Mouse (Mus musculus): ENCODE results near the gene Cgrrf1. TPM values are rescaled to one million over a fixed set of nuclear protein-coding genes. Genes with fewer than 3 reads are reported as not detected.

Cgrrf1 gene
- polyA plus RNA-seq, 2 experiments from 2014 or later: 7.4 to 10.1 TPM

DNA sequence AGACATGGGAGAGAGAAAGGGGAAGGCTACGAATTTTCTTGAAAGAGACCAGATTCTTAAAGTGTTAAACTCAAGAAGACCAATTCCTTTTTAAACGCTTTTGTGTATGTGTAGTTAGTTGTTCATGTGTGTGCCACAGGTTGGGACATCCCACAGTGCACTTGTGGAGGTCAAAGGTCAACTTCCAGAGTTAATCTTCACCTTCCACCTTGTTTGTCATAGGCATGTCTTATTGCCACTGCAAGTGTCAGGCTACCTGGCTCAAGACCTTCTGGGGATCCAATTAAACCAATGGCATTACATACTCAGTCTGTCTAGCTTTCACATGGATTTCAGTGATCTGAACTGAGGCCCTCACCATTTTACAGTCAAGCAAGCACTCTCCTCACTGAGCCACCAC is 7.9 kb upstream of the Cgrrf1 start:
- no peak for ATAC-seq

GRCm38 (mm10) chr14:46827430-46827829 is 4.5 kb upstream of the Cgrrf1 start:
- no peak for ATAC-seq

- ATAC-seq: peak; percentile 53
Observed at GRCm38 (mm10) chr14:46831295-46831694, 630 bp upstream of the Cgrrf1 start.

DNA sequence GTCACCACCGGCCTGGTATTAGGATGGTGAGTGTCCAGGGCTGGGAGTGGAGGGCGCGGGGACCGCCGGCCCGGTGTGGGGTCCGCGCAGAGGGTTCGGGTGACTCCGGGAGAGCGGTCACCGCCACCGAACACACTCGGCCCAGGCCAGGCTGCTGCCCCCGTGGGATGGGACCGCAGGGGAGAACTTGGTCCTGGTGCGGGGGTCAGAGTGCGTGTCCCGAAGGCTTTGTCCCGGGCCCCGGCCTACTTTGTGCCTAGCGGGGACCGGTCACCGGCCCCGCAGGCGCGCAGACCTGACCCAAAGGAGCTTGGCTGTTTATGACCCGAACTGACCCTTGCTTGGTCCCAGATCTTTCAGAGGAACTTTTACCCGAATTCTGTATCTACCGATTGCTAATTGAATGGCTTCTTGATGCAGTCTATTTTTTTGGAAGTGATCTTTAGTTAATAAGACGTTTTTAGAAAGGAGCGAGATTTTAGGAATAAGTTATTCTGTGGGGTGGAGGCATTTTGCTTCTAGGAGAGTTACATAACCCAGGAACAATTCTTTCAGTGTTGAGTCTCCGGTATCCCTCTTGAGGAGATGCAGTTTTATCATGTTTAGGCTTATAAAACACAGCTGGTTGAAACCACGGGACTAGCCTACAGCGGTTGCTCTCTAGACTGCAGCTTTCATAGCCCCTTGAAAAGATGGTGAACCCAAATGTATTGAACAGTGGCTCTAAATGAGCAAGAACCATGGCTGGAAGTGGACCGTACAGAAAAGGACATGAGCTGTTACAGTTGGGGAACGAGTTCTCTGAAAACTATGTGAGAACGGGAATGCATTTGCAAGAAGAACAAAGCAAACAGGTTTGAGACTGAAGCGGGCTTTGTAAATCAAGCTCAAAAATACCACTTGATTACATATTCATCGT is 688 bp downstream of the Cgrrf1 start:
- peak; percentile 14 for ATAC-seq

GRCm38 (mm10) chr14:46839326-46839725 is 7.4 kb downstream of the Cgrrf1 start:
- ATAC-seq: no peak

DNA sequence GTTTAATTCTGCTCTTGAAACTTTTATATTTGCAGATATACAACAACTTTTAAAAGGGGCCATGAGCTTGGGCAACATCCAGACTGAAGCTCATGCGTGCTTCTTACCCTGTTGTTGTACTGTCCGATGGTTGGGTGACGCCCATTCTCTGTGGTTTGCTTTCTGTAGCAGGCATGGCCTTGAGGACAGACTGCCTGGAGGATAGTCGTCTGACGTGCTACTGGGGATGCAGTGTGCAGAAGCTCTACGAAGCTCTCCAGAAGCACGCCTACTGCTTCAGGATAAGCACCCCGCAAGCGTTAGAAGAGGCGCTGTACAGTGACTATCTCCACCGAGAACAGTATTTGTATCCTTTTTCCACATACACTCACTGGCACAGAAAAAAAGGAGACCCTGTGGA is 13.8 kb downstream of the Cgrrf1 start:
- no peak for ATAC-seq

DNA sequence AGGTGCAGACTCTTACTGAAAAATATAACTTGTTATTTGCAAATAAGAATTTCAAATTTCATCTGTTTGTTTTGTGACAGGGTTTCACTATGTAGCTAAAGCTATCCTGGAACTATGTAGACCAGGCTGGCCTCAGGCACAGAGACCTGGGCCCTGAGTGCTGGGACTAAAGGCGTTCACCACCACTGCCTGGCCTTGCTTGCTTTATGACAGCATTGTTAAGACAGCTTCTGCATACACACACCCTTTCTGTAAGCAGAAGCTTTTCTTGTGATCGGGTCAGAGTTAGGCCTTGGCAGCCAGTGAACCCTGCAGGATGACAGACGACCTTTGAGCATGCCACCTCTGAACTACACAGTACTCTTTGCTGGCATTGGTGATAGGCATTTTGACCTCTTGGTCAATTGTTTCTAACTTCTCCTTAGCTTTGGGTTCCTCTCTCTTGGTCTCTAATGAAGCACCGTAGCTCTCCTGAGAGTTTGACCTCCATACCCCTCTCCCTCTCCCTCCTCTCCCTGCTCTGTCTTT is 16.2 kb downstream of the Cgrrf1 start:
- ATAC-seq: no peak

GRCm38 (mm10) chr14:46848736-46849135 is 16.8 kb downstream of the Cgrrf1 start:
- no peak for ATAC-seq

- no peak for ATAC-seq
Observed at GRCm38 (mm10) chr14:46849769-46850168, 17.8 kb downstream of the Cgrrf1 start.

- ATAC-seq: no peak
Observed at GRCm38 (mm10) chr14:46853677-46854076, 21.8 kb downstream of the Cgrrf1 start.

DNA sequence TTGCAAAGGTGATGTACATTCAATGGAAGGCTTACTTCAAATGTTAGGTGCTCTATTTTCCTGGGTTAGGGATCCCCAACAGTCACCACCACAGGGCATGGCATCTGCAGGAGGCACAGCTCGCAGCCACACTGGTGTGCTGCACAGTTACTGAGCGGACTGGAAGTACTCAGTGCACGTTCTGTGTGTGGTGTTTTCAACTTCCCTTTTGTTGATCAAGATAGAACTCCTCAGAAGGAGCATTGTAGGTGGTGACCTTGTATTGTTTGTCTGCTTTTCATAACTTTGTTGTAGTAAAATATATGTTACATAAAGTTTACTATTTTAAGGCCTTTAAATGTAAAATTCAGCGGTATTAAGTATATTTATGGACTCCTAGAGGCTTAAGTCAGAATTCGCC is 31.0 kb downstream of the Cgrrf1 start:
- ATAC-seq: no peak

- peak; percentile 66 for ATAC-seq
Observed at GRCm38 (mm10) chr14:46880935-46881334, 49.0 kb downstream of the Cgrrf1 start.

- no peak for ATAC-seq
Observed at GRCm38 (mm10) chr14:46881581-46882430, 49.9 kb downstream of the Cgrrf1 start.

- ATAC-seq: peak; percentile 42
Observed at GRCm38 (mm10) chr14:46882431-46883067, 50.6 kb downstream of the Cgrrf1 start, which contains the start of gene Samd4. TSS of gene Samd4 (plus strand) at chr14:46882854.

GRCm38 (mm10) chr14:46883068-46883870 is 51.3 kb downstream of the Cgrrf1 start:
- no peak for ATAC-seq

- peak; percentile 29 for ATAC-seq
Observed at GRCm38 (mm10) chr14:46883871-46884441, 52.0 kb downstream of the Cgrrf1 start.

DNA sequence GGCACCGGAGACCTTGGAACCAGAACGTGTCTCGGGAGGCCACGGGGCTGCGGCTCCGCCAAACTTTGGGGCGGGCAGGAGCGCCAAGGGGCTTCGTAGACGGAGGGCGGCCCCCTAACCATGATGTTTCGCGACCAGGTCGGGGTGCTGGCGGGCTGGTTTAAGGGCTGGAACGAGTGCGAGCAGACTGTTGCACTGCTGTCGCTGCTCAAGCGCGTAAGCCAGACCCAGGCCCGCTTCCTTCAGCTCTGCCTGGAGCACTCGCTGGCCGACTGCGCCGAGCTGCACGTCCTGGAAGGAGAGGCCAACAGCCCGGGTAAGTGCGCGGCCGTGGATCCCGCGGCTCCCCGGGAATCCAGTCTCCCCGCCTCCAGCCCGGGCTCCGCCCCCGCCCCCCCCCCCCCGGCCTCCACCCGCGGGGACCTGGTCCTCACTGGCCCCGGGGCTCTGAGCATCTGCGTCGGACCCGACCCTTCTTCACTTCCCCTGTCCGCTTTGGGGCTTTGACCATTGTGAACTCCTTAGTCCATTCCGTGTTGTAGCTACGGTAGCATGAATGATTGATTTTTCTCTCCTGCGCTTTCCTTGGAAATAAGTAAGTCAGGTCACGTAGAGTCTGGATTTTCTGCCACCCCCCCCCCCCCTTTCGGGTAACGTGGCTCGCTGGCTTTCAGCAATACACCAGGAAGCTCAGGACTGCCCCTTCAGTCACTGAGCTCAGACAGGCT is 52.9 kb downstream of the Cgrrf1 start:
- peak; percentile 31 for ATAC-seq

DNA sequence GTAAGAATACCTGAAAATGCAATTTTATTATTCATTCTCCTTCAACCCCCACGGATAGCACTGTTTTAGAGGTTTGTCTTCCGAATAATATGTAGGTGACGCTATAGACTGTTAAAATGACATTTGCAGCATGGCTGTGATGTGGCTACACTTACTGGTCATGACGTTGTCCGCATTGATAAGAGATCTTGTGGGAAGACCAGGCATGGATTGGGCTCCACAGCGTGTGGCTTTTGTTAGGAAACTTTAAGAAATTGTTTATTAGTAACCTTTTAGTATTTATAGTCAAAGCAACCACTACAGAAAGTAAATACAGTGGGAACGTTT is 53.5 kb downstream of the Cgrrf1 start:
- ATAC-seq: no peak

DNA sequence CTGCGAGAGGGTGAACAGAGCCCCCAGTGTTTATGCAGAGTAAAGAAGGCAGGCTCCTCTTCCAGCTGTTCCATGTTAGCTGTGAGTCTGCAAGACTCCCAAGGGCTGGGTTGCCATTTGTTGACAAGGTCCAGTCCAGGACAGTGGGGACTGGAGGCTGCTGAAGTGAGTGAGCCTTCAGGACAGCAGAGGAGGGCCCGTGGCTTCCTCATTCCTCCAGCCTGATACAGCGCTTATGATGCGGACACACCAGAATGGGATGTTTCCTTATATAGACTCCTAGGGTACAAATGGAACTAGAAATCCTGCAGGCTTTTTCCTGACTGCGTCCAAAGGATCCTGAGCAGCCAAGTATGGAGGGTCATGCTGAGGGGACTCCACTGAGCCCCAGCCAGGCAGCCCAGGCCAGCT is 54.0 kb downstream of the Cgrrf1 start:
- no peak for ATAC-seq

DNA sequence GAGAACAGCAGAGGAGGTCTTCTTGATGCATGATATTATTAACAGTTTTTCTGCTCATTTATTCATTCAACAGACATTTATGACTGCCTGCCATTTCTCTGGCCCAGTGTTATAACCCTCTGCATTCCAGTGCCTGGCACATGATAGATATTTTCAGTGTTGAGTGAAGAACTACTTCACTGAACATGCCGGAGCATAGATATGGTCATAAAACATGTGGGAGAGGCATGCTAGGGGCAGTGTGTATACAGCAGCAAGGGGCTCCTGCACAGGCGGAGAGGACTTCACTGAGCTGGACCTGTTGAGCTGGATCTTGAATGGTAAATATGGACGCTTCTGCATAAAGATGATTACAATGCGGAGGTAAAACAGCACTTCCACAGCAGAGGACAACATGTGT is 57.2 kb downstream of the Cgrrf1 start:
- ATAC-seq: no peak

GRCm38 (mm10) chr14:46893961-46894360 is 62.0 kb downstream of the Cgrrf1 start:
- no peak for ATAC-seq

Data from CD4-positive, CD25-positive, alpha-beta regulatory T cell, adult 4 months (primary cell).